Mouse (Mus musculus) retina, adult 2 months (tissue): Measurements from ENCODE around the gene Wdfy4.

Source experiments
- DNase-seq: peaks from one replicate; pipeline ENCODE4 v3.0.0-alpha.2; 2012; ENCODE audit warnings: low read depth, low spot score

Wdfy4 gene

GRCm38 (mm10) chr14:32984176-32984738, 201.1 kb downstream of the Wdfy4 start:
- no peak for DNase-seq

DNA sequence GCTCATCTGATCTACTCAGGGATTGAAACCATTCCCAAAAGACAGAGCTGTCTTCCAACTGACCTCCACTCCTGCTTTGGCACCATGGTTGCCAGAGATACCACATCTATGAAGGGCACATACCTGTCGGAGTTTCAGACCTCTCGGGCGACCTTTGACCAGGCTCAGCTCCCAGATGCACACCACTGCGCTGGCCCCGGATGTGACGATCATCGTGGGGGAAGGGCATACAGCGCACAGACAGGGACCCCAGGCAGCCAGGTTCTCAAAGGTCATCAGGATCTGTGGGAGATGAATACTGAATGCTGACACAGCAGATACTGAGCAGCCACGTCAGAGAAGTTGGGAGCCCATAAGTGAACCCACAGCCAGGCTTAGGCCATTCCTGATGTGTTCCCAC, 214.6 kb downstream of the Wdfy4 start:
- no peak for DNase-seq

DNA sequence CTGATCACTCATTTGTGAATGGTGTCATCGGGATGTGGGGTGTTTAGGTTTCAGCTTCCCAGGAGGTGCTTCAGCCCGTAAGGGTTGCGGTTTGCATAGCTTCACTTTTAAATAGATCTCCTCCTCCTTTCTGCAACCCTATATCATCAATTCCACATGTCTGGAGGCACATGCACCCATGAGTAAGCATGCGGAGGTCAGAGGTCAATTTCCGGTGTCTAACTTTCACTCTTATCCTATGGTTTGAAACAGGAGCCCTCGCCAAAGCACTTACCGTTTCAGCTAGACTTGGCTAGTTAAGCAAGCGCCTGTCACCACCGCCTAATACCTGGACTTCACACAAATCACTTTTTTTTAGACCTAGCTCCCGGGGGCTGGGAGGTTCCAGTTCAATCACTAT, 220.6 kb downstream of the Wdfy4 start:
- no peak for DNase-seq

DNA sequence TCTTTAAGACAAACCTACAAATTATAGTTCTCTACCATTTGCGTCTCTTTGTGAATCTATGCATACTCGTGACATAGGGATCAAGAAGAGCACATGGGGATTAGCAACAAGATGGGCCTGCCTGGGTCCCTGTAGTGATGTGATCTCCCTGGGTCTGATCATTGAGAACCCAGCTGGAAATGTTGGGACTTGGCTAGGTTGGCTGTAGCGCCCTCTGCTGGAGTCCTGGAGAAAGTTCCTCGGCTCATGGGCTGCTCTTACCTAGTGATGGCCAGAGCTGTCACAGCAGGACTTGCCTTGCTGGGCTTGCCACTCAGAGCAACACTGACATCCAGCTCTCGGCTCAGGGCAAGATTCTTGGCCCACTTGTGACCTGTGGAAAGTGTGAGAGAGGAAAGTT, 224.8 kb downstream of the Wdfy4 start:
- DNase-seq, result peak; percentile 16

GRCm38 (mm10) chr14:32958671-32959070, 226.6 kb downstream of the Wdfy4 start:
- DNase-seq, result no peak

GRCm38 (mm10) chr14:32956486-32956885, 228.8 kb downstream of the Wdfy4 start:
- no peak for DNase-seq

GRCm38 (mm10) chr14:32950312-32951301, 234.7 kb downstream of the Wdfy4 start:
- peak; percentile 8 for DNase-seq

- DNase-seq, result no peak
These were observed 237.8 kb downstream of the Wdfy4 start for GRCm38 (mm10) chr14:32947512-32947911.

- no peak for DNase-seq
These were observed 246.1 kb downstream of the Wdfy4 start for GRCm38 (mm10) chr14:32939217-32939616.

DNA sequence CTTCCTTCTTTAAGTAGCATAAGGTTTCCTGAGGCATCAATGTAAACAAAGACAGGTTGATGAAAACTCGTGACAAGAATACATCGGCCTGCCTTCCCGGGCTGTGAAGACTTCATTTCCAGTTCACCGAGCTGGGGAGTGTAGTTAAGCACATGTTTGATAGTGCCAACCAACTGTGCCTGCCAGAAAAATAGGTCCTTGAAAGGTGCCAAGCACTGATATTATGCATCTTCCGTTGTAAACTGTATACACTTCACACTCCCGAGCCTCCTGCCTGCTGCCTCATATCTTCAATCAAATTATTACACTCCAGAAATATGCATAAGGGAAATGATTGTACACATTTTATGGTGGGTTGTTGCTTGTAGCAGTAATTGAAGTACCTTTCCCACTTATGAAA, 251.2 kb downstream of the Wdfy4 start:
- DNase-seq, result no peak

DNA sequence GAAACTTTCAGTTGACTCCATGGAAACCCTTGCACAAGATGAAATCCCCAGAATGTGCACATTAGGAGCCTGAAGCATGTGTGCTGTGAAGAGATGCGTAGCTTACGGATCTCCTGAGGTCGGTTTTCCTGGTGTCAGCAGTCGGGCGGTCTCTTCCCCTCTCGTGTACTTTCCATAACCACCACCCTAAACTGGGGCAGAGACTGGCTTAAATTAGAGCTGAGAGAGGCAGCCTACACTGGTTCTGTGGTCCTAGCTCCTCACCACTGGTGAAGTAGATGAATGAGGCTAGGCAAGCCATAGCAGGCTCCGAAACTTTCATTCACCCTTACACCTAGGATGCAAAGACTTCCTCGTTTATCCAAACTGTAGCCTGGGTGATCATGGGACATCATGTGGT, 253.1 kb downstream of the Wdfy4 start:
- no peak for DNase-seq

- no peak for DNase-seq
These were observed 253.6 kb downstream of the Wdfy4 start for GRCm38 (mm10) chr14:32931709-32932108.

DNA sequence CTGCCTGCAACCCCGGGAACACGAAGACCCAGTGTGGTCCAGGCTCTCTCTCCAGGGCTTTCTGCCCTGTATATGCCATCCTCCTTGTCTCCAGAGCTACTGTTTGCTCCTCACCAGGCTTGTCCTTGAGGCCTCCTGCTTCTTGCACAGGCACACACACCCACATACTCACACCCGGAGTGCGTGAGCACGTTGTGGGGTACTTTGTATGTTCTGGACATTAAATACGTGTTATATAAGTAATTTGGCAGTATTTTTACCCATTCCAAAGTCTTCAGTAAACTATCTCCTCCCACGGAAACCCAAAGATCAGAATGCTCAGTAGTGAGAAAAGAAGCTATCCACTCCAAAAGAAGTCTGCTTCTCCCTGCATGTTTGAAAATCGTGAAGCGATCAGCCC, 261.4 kb downstream of the Wdfy4 start:
- no peak for DNase-seq

GRCm38 (mm10) chr14:32917919-32918318, 267.4 kb downstream of the Wdfy4 start:
- DNase-seq, result no peak

- no peak for DNase-seq
These were observed 269.9 kb downstream of the Wdfy4 start for GRCm38 (mm10) chr14:32915360-32915759.

- DNase-seq, result no peak
These were observed 274.1 kb downstream of the Wdfy4 start for GRCm38 (mm10) chr14:32911187-32911586.
